Mouse (Mus musculus): Measurements from ENCODE around the gene F830045P16Rik.

Gene F830045P16Rik

GRCm38 (mm10) chr2:129536377-129536776 is at the start of gene F830045P16Rik:
Gene F830045P16Rik (minus strand): TSS chr2:129536602.
- peak in 1 of 2 experiments; percentile 22 for DNase-seq (ENCODE audit: low spot score in 2 of 2)

GRCm38 (mm10) chr2:129585904-129586514 is 49.6 kb upstream of the F830045P16Rik start:
- peak in 1 of 2 experiments; percentile 40 for DNase-seq (ENCODE audit: low spot score in 2 of 2)

GRCm38 (mm10) chr2:129584905-129585304 is 48.5 kb upstream of the F830045P16Rik start:
- no peak for DNase-seq (ENCODE audit: low spot score in 2 of 2)

GRCm38 (mm10) chr2:129582261-129582660 is 45.9 kb upstream of the F830045P16Rik start:
- DNase-seq (ENCODE audit: low spot score in 2 of 2): no peak

GRCm38 (mm10) chr2:129581826-129582225 is 45.4 kb upstream of the F830045P16Rik start:
- no peak for DNase-seq (ENCODE audit: low spot score in 2 of 2)

GRCm38 (mm10) chr2:129580656-129581055 is 44.3 kb upstream of the F830045P16Rik start:
- peak; percentile 62 for DNase-seq (ENCODE audit: low spot score in 2 of 2)

GRCm38 (mm10) chr2:129576611-129577447 is 40.4 kb upstream of the F830045P16Rik start:
- DNase-seq (ENCODE audit: low spot score in 2 of 2): peak; percentile 70 to 85

- no peak for DNase-seq (ENCODE audit: low spot score in 2 of 2)
Measured at GRCm38 (mm10) chr2:129575113-129575512, 38.7 kb upstream of the F830045P16Rik start.

- peak; percentile 86 to 91 for DNase-seq (ENCODE audit: low spot score in 2 of 2)
Measured at GRCm38 (mm10) chr2:129574395-129575046, 38.1 kb upstream of the F830045P16Rik start.

- DNase-seq (ENCODE audit: low spot score in 2 of 2): no peak
Measured at GRCm38 (mm10) chr2:129573701-129574273, 37.4 kb upstream of the F830045P16Rik start.

GRCm38 (mm10) chr2:129569556-129569955 is 33.2 kb upstream of the F830045P16Rik start:
- DNase-seq (ENCODE audit: low spot score in 2 of 2): no peak

GRCm38 (mm10) chr2:129569120-129569519 is 32.7 kb upstream of the F830045P16Rik start:
- no peak for DNase-seq (ENCODE audit: low spot score in 2 of 2)

- DNase-seq (ENCODE audit: low spot score in 2 of 2): peak in 1 of 2 experiments; percentile 65
Measured at GRCm38 (mm10) chr2:129563944-129564709, 27.7 kb upstream of the F830045P16Rik start.

- DNase-seq (ENCODE audit: low spot score in 2 of 2): peak; percentile 56 to 70
Measured at GRCm38 (mm10) chr2:129561796-129562195, 25.4 kb upstream of the F830045P16Rik start.

GRCm38 (mm10) chr2:129558875-129559219 is 22.4 kb upstream of the F830045P16Rik start:
- no peak for DNase-seq (ENCODE audit: low spot score in 2 of 2)

- no peak for DNase-seq (ENCODE audit: low spot score in 2 of 2)
Measured at GRCm38 (mm10) chr2:129558008-129558874, 21.8 kb upstream of the F830045P16Rik start.

- DNase-seq (ENCODE audit: low spot score in 2 of 2): no peak
Measured at GRCm38 (mm10) chr2:129556081-129556480, 19.7 kb upstream of the F830045P16Rik start.

GRCm38 (mm10) chr2:129550781-129551180 is 14.4 kb upstream of the F830045P16Rik start:
- DNase-seq (ENCODE audit: low spot score in 2 of 2): no peak

GRCm38 (mm10) chr2:129549537-129550135 is 13.2 kb upstream of the F830045P16Rik start:
- DNase-seq (ENCODE audit: low spot score in 2 of 2): no peak

GRCm38 (mm10) chr2:129546772-129547171 is 10.4 kb upstream of the F830045P16Rik start:
- no peak for DNase-seq (ENCODE audit: low spot score in 2 of 2)

Measured in right cerebral cortex, postnatal 10 days (tissue).